Mouse (Mus musculus) kidney, embryonic 15.5 days (tissue): ENCODE data around the gene Epb41l3. TPM values are rescaled to one million over a fixed set of nuclear protein-coding genes. Genes with fewer than 3 reads are reported as not detected.

Source experiments
- ATAC-seq: fragments of 200-750 bp; cut with Nextera tagmentation; replicated peaks from 2 replicates; pipeline ENCODE4 v1.8.0; 2017; ENCODE audit warnings: moderate TSS enrichment; ENCODE audit not compliant: low FRiP score
- H3K27ac ChIP-seq: fragments of 300-500 bp; sonication (generic); 2 replicates; pipeline ENCODE4 v1.5.1; 2015; ENCODE audit warnings: mild to moderate bottlenecking, inconsistent platforms
- H3K27me3 ChIP-seq: fragments of 300-500 bp; sonication (generic); 2 replicates; pipeline ENCODE4 v1.6.1; 2015; ENCODE audit warnings: inconsistent platforms
- H3K36me3 ChIP-seq: fragments of 300-500 bp; sonication (generic); 2 replicates; pipeline ENCODE4 v1.6.1; 2015; ENCODE audit warnings: inconsistent platforms
- H3K4me1 ChIP-seq: fragments of 300-500 bp; sonication (generic); 2 replicates; pipeline ENCODE4 v1.6.1; 2015; ENCODE audit warnings: inconsistent platforms
- H3K4me2 ChIP-seq: fragments of 300-500 bp; sonication (generic); 2 replicates; pipeline ENCODE4 v1.6.1; 2015; ENCODE audit warnings: moderate library complexity, mild to moderate bottlenecking, inconsistent platforms
- H3K4me3 ChIP-seq: fragments of 300-500 bp; sonication (generic); replicated peaks from 2 replicates; pipeline ENCODE4 v1.5.1; 2015; ENCODE audit warnings: mild to moderate bottlenecking, inconsistent platforms
- H3K9ac ChIP-seq: fragments of 300-500 bp; sonication (generic); 2 replicates; pipeline ENCODE4 v1.6.1; 2015; ENCODE audit warnings: mild to moderate bottlenecking, inconsistent platforms
- H3K9me3 ChIP-seq: fragments of 300-500 bp; sonication (generic); replicated peaks from 2 replicates; pipeline ENCODE4 v1.6.1; 2016; ENCODE audit warnings: inconsistent platforms
- WGBS: fragments of 180-500 bp; shearing (Covaris S2); methylation state at CpG from one replicate; pipeline ENCODE4 v1.1.7; 2015; ENCODE audit warnings: mixed read lengths; 5-methylcytosine and 5-hydroxymethylcytosine counted together
- polyA plus RNA-seq: library from polyadenylated mRNA; unstranded; fragments of >200 nt; fragmentation: Nextera tagmentation; extraction: Ambion mirVana; gene quantifications from 2 replicates; pipeline ENCODE4 v1.2.1, GENCODE M21; 2015

Gene Epb41l3
- polyA plus RNA-seq, 1 experiment from 2014 or later: 35.6 TPM

DNA sequence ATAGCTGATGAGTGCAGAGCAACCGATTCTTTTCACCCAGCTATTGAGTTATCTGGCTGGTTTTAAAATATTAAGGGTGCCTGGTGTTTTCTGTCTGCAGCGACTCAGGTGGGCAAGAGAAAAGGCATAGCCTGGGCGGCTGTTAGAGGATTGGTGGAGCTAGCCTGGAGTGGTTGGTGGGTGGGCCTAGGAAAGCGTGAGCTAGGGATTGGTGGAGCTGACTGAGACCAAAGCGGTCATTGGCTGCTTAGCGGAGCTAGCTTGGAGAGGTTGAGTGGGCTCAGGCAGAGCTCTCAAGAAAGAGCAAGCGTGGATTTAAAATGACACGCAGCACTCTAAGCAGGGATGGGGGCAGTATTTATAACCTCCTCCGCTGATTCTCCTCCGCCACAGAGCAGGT is 121.2 kb downstream of the Epb41l3 start:
- WGBS: 74% methylated on average over 10 of the region's 10 CpGs
- ATAC-seq: no peak
- Histone ChIP-seq H3K27me3 (no peaks in the 10 kb centered on the region), H3K9me3 (no peaks in the 10 kb centered on the region), H3K4me1 (peaks cover 10% of the 10 kb centered on the region; the same call in 1 of the 2 replicates), H3K4me3 (no peak overlapping the region), H3K9ac (no peak overlapping the region), H3K36me3 (no peaks in the 10 kb centered on the region), H3K4me2 (no peak overlapping the region), H3K27ac (no peak overlapping the region)

DNA sequence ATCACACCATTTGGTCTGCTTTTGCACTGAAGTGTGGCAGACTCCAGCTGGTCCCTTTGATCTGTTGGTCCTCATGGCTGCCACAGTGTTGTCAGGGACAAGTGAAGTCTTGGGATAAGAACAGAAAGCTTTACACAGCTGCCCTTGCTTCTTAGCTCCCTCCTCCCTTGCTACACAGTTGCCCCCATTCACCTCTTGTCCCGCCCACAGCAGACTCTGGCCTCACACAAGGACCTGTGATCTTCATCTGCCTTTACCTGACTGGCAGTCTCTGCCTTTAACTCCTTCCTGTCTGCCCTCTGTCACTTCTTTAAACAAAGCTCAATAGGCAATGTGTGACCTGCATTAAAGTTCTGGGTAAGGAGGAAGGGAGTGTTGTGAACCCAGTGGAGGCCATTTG is 123.3 kb downstream of the Epb41l3 start:
- no peak overlapping the region for H3K4me2 ChIP-seq
- no peak overlapping the region for H3K9ac ChIP-seq
- H3K36me3 ChIP-seq: no peaks in the 10 kb centered on the region
- H3K4me1 ChIP-seq: peaks cover 7% of the 10 kb centered on the region; the same call in 1 of the 2 replicates
- H3K4me3 ChIP-seq: no peak overlapping the region
- no peak overlapping the region for H3K27ac ChIP-seq
- 0 out of 2 replicates have a peak, but pooled peaks have one; percentile 49 for ATAC-seq
- H3K9me3 ChIP-seq: no peaks in the 10 kb centered on the region
- WGBS: 15% methylated on average over 1 of the region's 1 CpGs
- H3K27me3 ChIP-seq: no peaks in the 10 kb centered on the region

DNA sequence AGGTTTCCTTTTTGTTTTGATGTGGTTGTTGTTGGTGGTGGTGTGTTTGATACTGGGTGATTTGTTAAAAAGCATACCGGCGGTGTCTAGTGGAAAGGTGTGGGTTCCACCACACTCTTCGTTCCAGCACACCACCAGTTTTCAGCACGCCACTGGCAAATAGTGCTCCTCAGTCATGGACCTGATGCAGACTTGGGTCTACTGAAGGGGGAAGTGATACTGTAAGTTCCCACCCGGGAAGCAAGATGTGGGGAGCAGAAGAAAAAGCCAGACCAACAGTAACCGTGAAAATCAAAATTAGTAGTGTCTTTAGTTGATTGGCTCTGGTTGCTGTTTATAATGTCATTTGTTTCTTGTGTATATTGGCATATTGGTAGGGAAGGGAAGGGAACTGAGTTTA is 124.3 kb downstream of the Epb41l3 start:
- no peak for ATAC-seq

DNA sequence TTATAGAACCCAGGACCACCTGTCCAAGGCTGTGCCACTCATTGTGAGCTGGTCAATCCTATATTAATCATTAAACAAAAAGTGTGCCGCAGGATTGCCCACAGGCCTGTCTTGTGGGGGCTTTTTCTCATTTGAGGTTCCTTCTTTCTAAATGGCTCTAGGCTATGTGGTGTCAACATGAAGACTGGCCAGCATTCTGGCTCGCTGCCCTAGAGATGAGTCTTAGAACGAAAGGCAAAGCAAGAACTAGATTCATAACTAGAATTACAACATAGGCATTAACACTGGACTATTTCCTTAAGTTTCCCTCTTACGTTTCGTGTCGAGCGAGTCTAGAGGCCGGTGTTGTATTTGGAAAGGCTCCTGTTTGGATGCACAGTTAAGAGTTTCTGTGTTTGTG is 125.5 kb downstream of the Epb41l3 start:
- Histone ChIP-seq H3K4me3 (no peak overlapping the region), H3K9ac (no peak overlapping the region), H3K9me3 (no peaks in the 10 kb centered on the region), H3K27me3 (no peaks in the 10 kb centered on the region), H3K36me3 (no peaks in the 10 kb centered on the region), H3K27ac (no peak overlapping the region), H3K4me1 (peaks cover 7% of the 10 kb centered on the region; the same call in 1 of the 2 replicates), H3K4me2 (no peak overlapping the region)
- no peak for ATAC-seq
- 91% methylated on average over 8 of the region's 8 CpGs for WGBS

More for the DNA sequence above, 124.3 kb downstream of the Epb41l3 start:
- Histone ChIP-seq H3K4me3 (no peak overlapping the region), H3K27me3 (no peaks in the 10 kb centered on the region), H3K9me3 (no peaks in the 10 kb centered on the region), H3K9ac (no peak overlapping the region), H3K4me2 (no peak overlapping the region), H3K4me1 (peaks cover 7% of the 10 kb centered on the region; the same call in 1 of the 2 replicates), H3K27ac (no peak overlapping the region), H3K36me3 (no peaks in the 10 kb centered on the region)
- 80% methylated on average over 6 of the region's 6 CpGs for WGBS

DNA sequence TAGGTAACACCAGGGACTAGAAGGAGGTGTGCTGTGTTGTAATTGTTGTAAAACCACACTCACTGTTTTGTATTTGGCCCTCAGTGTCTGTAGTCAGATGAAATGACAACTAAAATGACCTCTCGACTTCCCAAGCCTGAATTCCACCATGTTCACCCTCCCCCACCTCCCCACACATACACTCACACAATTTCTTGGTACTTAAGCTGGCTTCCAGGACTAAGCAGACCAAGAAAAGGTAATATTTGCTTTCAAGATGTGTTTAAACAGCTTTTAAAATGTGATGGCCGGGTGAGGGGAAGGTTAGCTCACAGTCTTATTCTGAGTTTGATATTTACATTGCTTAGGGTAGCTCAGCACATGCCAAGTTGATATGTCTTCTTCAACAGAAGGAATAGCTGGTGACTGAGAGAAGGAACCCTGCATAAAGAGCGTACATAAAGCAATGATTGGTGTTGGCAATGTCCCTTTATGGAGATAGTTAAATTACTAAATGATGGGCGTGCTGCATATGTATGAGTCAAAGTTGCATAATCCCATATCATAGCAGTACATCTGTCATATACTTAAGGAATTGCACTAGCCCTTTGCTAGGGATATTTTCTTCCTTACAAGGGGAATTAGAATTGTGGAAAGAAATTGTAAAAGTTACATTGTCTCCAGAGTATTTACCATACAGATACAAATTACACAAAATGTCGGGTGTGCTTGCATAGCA is 130.0 kb downstream of the Epb41l3 start:
- Histone ChIP-seq H3K9ac (no peak overlapping the region), H3K27me3 (no peaks in the 10 kb centered on the region), H3K27ac (no peak overlapping the region), H3K4me2 (no peak overlapping the region), H3K4me1 (no peaks in the 10 kb centered on the region), H3K4me3 (no peak overlapping the region), H3K9me3 (no peaks in the 10 kb centered on the region), H3K36me3 (no peaks in the 10 kb centered on the region)
- ATAC-seq: no peak
- WGBS: 89% methylated on average over 5 of the region's 5 CpGs

DNA sequence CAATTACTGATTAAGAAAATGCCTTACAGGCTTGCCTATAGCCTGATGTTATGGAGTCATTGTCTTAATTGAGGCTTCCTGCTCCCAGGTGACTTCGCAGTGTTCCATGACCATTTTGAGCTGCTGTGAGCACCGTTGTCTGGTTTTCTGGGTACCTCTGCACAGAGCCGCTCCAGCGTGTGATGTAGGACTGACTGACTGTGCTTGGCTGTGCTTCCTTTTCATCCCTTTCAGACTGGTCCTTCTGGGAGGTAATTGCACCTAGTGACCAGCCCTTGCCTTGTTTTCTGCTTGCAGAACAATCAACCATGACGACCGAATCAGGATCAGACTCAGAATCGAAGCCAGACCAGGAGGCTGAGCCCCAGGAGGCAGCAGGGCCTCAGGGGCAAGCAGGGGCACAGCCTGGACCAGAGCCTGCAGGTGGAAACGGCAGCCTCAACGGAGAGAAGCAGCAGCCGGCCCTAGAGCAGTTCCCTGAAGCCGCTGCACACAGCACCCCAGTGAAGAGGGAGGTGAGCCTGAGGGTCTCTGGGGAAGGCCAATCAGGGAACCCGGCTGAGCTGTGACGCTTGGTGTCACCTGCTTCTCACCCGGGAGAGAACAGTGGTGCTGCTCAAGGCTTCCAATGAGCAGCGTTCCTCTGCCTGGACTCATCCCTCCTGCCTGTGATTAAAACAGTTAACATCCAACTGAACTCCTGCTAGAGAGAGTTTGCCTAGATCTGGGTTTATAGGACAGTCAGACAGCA is 132.3 kb downstream of the Epb41l3 start:
- ATAC-seq: 0 out of 2 replicates have a peak, but pooled peaks have one; percentile 49
- Histone ChIP-seq H3K4me1 (no peaks in the 10 kb centered on the region), H3K36me3 (peaks cover 3% of the 10 kb centered on the region; the same call in 1 of the 2 replicates), H3K27me3 (no peaks in the 10 kb centered on the region), H3K27ac (no peak overlapping the region), H3K9ac (no peak overlapping the region), H3K4me2 (no peak overlapping the region), H3K4me3 (no peak overlapping the region), H3K9me3 (no peaks in the 10 kb centered on the region)
- WGBS: 38% methylated on average over 15 of the region's 15 CpGs

DNA sequence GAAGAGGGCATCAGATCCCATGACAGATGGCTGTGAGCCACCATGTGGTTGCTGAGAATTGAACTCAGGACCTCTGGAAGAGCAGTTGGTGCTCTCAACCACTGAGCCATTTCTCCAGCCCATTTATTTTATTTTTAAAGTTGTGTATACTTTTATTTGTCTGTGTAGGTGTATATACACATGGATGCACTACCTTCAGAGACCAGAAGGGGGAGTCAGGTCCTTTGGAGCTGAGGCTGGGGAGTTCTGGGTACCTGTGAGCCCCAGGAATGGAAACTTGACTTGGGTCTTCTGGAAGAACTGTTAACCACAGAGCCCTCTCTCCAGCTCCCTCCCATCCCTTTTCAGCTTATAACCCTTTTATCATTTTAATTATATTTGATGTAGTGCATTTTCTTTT is 135.6 kb downstream of the Epb41l3 start:
- no peaks in the 10 kb centered on the region for H3K27me3 ChIP-seq
- H3K36me3 ChIP-seq: peaks cover 3% of the 10 kb centered on the region; the same call in 1 of the 2 replicates
- no peak overlapping the region for H3K27ac ChIP-seq
- ATAC-seq: no peak
- H3K4me3 ChIP-seq: no peak overlapping the region
- H3K9ac ChIP-seq: no peak overlapping the region
- H3K4me2 ChIP-seq: no peak overlapping the region
- H3K9me3 ChIP-seq: no peaks in the 10 kb centered on the region
- H3K4me1 ChIP-seq: no peaks in the 10 kb centered on the region

DNA sequence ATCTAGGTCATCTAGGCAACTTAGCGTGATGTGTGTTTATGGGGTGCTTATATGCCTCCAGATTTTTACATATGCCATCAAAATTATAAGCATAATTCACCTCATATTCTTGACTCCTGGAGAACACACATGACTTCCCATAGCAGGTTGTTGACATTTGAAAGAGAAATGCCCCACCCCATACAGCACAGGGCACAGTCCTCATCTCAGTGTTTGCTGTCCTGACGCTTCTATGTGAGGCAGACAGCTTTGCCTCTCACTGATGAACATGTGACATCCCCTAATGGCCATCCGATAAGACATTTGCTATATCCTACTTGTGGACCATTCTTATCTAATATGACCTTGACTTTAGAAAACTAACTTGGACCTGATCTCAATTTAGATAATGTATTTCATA is 140.6 kb downstream of the Epb41l3 start:
- Histone ChIP-seq H3K4me3 (no peak overlapping the region), H3K4me2 (no peak overlapping the region), H3K9me3 (no peaks in the 10 kb centered on the region), H3K9ac (no peak overlapping the region), H3K36me3 (peaks cover under 1% of the 10 kb centered on the region; the same call in 1 of the 2 replicates), H3K27ac (no peak overlapping the region), H3K27me3 (no peaks in the 10 kb centered on the region), H3K4me1 (no peaks in the 10 kb centered on the region)
- no peak for ATAC-seq
- WGBS: 87% methylated on average over 3 of the region's 3 CpGs

DNA sequence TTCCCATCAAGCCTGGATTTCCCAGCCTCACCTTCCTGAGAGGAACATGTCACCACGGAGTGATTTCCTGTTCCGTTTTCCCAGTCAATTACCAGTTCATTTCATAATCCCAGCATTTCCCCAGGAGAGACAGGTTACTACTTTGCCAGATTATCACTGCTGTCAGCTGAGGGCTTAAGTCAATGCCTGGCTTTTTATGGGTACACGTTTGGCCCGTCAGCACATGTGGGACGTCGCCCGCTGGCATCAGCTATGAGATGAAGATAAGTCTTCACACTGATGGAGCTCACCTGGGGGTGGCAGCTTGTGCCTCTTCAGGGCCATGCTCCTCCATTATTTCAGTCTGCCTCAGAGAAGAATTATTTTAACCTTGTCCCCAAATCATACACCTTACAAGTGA is 145.4 kb downstream of the Epb41l3 start:
- WGBS: 80% methylated on average over 7 of the region's 7 CpGs
- H3K27me3 ChIP-seq: no peaks in the 10 kb centered on the region
- no peak overlapping the region for H3K4me2 ChIP-seq
- no peak for ATAC-seq
- H3K27ac ChIP-seq: no peak overlapping the region
- H3K4me1 ChIP-seq: no peaks in the 10 kb centered on the region
- H3K4me3 ChIP-seq: no peak overlapping the region
- H3K36me3 ChIP-seq: no peaks in the 10 kb centered on the region
- H3K9me3 ChIP-seq: no peaks in the 10 kb centered on the region
- H3K9ac ChIP-seq: no peak overlapping the region

DNA sequence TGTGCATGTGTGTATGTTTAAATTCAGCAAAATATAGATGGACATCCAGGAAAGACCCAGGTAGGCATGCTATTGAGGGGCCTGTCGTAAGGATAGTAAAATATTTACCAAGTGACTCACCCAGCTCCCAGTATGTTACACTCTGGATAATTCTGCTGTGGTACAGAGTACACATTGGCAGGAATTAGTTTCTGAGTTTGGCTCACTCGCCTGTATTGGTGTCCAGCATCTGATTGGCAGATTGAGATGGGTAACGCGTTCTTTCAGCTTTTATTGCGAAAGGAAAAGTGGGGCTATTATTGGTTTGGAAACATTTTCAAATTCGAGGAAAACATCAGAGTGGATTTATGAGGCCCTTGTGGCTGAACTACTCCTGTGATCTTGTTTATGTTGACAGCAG is 145.9 kb downstream of the Epb41l3 start:
- ATAC-seq: no peak
- Histone ChIP-seq H3K9ac (no peak overlapping the region), H3K9me3 (no peaks in the 10 kb centered on the region), H3K4me3 (no peak overlapping the region), H3K27me3 (no peaks in the 10 kb centered on the region), H3K4me1 (no peaks in the 10 kb centered on the region), H3K4me2 (no peak overlapping the region), H3K27ac (no peak overlapping the region), H3K36me3 (no peaks in the 10 kb centered on the region)
- WGBS: 60% methylated on average over 6 of the region's 6 CpGs

DNA sequence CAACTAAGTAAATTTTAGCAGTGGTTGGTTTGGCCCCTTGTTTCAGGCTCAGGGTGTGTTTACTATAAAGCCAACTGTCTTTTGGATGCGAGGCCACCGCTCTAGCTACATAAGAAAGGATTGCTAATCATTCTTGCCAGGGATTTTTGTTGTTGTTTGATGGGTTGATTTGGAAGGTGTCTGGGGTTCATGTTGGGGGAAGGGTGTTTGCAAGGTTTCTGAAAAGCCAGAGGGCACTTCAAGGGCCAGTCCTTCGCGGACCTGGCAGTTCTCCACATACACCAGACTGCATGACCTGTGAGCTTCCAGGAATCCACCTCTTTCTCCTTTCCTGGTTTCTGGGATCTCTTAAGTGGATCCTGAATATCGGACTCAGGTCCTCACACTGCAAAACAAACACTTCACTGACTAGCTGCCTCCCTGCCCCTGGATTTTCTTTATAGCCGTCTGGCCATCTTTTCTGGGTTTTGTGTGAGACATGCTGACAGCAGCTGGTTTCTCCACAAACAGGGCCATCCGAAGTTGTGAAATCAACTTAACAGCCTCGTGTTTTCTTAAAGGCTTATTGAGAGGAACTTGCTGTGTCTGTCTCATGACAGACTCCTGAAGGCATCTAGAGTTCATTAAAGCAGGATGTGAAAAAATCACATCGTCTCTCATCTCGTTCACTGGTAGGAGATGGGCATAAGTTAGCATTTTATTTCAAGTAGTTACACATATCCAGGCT is 146.6 kb downstream of the Epb41l3 start:
- H3K4me2 ChIP-seq: no peak overlapping the region
- no peaks in the 10 kb centered on the region for H3K36me3 ChIP-seq
- H3K9me3 ChIP-seq: no peaks in the 10 kb centered on the region
- 33% methylated on average over 10 of the region's 10 CpGs for WGBS
- no peaks in the 10 kb centered on the region for H3K27me3 ChIP-seq
- H3K9ac ChIP-seq: no peak overlapping the region
- ATAC-seq: no peak
- no peak overlapping the region for H3K27ac ChIP-seq
- H3K4me3 ChIP-seq: no peak overlapping the region
- H3K4me1 ChIP-seq: no peaks in the 10 kb centered on the region

DNA sequence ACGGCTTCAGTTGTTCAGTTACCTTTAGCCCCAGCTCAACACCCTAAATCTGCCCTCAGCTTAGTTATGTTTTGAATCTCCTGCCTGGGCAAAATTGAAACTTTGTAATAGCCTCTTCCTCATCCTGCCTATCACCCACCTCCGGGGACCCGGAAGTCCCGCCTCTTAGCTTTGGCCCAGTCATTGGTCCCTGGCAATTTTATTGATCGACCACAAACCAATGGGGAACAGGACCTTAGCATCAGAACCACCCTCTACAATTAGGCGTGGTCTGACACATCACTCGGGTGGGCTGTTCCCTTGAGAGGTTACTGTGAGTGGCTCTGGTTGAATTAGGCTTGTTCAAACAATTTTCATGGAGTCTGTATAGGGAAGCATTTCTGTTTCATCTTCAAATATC is 150.5 kb downstream of the Epb41l3 start:
- Histone ChIP-seq H3K9me3 (no peaks in the 10 kb centered on the region), H3K4me1 (no peaks in the 10 kb centered on the region), H3K9ac (no peak overlapping the region), H3K27ac (no peak overlapping the region), H3K4me3 (no peak overlapping the region), H3K27me3 (no peaks in the 10 kb centered on the region), H3K4me2 (no peak overlapping the region), H3K36me3 (no peaks in the 10 kb centered on the region)
- ATAC-seq: no peak
- 90% methylated on average over 7 of the region's 7 CpGs for WGBS
